Mouse (Mus musculus) embryonic facial prominence, embryonic 11.5 days (tissue): Measurements from ENCODE around the gene Olfr649. TPM values are rescaled to one million over a fixed set of nuclear protein-coding genes. Genes with fewer than 3 reads are reported as not detected.

Source experiments
- ATAC-seq: fragments of 200-750 bp; cut with Nextera tagmentation; replicated peaks from 2 replicates; pipeline ENCODE4 v1.8.0; 2017; ENCODE audit warnings: low read depth; ENCODE audit not compliant: insufficient number of reproducible peaks, low FRiP score, low TSS enrichment
- DNase-seq: peaks from one replicate; pipeline ENCODE4 v3.0.0-alpha.2; 2015; ENCODE audit warnings: low spot score
- H3K27ac ChIP-seq: fragments of 300-500 bp; sonication (generic); replicated peaks from 2 replicates; pipeline ENCODE4 v1.5.1; 2014; ENCODE audit warnings: mild to moderate bottlenecking, low read depth, low read length, control low read depth
- H3K27me3 ChIP-seq: fragments of 300-500 bp; sonication (generic); 2 replicates; pipeline ENCODE4 v1.6.1; 2014; ENCODE audit warnings: mild to moderate bottlenecking, low read length, moderate library complexity, mixed read lengths; ENCODE audit not compliant: control insufficient read depth, insufficient read depth
- H3K36me3 ChIP-seq: fragments of 300-500 bp; sonication (generic); replicated peaks from 2 replicates; pipeline ENCODE4 v1.6.1; 2014; ENCODE audit warnings: low read depth, mild to moderate bottlenecking, low read length, moderate library complexity, mixed read lengths; ENCODE audit not compliant: control insufficient read depth, insufficient read depth
- H3K4me1 ChIP-seq: fragments of 300-500 bp; sonication (generic); 2 replicates; pipeline ENCODE4 v1.6.1; 2014; ENCODE audit warnings: low read length, mixed read lengths; ENCODE audit not compliant: control insufficient read depth, insufficient read depth
- H3K4me2 ChIP-seq: fragments of 300-500 bp; sonication (generic); 2 replicates; pipeline ENCODE4 v1.6.1; 2014; ENCODE audit warnings: low read depth, mild to moderate bottlenecking, control low read depth, low read length, moderate library complexity
- H3K4me3 ChIP-seq: fragments of 300-500 bp; sonication (generic); 2 replicates; pipeline ENCODE4 v1.5.1; 2014; ENCODE audit warnings: low read depth, low read length, control low read depth
- H3K9ac ChIP-seq: fragments of 300-500 bp; sonication (generic); replicated peaks from 2 replicates; pipeline ENCODE4 v1.6.1; 2014; ENCODE audit warnings: mild to moderate bottlenecking, control low read depth, low read length
- H3K9me3 ChIP-seq: fragments of 300-500 bp; sonication (generic); replicated peaks from 2 replicates; pipeline ENCODE4 v1.6.1; 2016; ENCODE audit warnings: mild to moderate bottlenecking, low read length, inconsistent platforms, mixed read lengths; ENCODE audit not compliant: control insufficient read depth
- WGBS: fragments of 180-500 bp; shearing (Covaris S2); extraction: QIAGEN DNeasy Blood & Tissue Kit; methylation state at CpG from one replicate; pipeline ENCODE4 v1.1.7; 2014; 5-methylcytosine and 5-hydroxymethylcytosine counted together
- polyA plus RNA-seq: library from polyadenylated mRNA; unstranded; fragments of >200 nt; fragmentation: Nextera tagmentation; extraction: Ambion mirVana; gene quantifications from 2 replicates; pipeline ENCODE4 v1.2.1, GENCODE M21; 2014

The Olfr649 gene
- polyA plus RNA-seq, 1 experiment from 2014 or later: not detected

- H3K4me1 ChIP-seq: no peaks in the 10 kb centered on the region
- no peak overlapping the region for H3K4me2 ChIP-seq
- H3K9ac ChIP-seq: no peak overlapping the region
- no peak overlapping the region for H3K27ac ChIP-seq
- WGBS: 41% methylated on average over 1 of the region's 1 CpGs
- H3K27me3 ChIP-seq: no peaks in the 10 kb centered on the region
- H3K36me3 ChIP-seq: no peaks in the 10 kb centered on the region
- ATAC-seq: no peak
- H3K4me3 ChIP-seq: no peak overlapping the region
- DNase-seq: no peak
- no peaks in the 10 kb centered on the region for H3K9me3 ChIP-seq
These were observed 20.3 kb upstream of the Olfr649 start for GRCm38 (mm10) chr7:104216011-104216535.

- H3K4me1 ChIP-seq: no peaks in the 10 kb centered on the region
- H3K27ac ChIP-seq: no peak overlapping the region
- H3K4me3 ChIP-seq: no peak overlapping the region
- ATAC-seq: no peak
- H3K4me2 ChIP-seq: no peak overlapping the region
- no peaks in the 10 kb centered on the region for H3K9me3 ChIP-seq
- 92% methylated on average over 7 of the region's 7 CpGs for WGBS
- no peaks in the 10 kb centered on the region for H3K27me3 ChIP-seq
- no peaks in the 10 kb centered on the region for H3K36me3 ChIP-seq
- no peak for DNase-seq
- no peak overlapping the region for H3K9ac ChIP-seq
These were observed 10.4 kb upstream of the Olfr649 start for GRCm38 (mm10) chr7:104206197-104206596.

- H3K36me3 ChIP-seq: no peaks in the 10 kb centered on the region
- H3K4me3 ChIP-seq: no peak overlapping the region
- H3K4me1 ChIP-seq: no peaks in the 10 kb centered on the region
- no peaks in the 10 kb centered on the region for H3K27me3 ChIP-seq
- H3K9ac ChIP-seq: no peak overlapping the region
- H3K9me3 ChIP-seq: no peaks in the 10 kb centered on the region
- 8% methylated on average over 5 of the region's 5 CpGs for WGBS
- ATAC-seq (no peak), DNase-seq (peak; percentile 79)
- H3K27ac ChIP-seq: no peak overlapping the region
- H3K4me2 ChIP-seq: no peak overlapping the region
These were observed 4.0 kb upstream of the Olfr649 start for GRCm38 (mm10) chr7:104199822-104200221.

GRCm38 (mm10) chr7:104191275-104191674 lies 4.5 kb downstream of the Olfr649 start:
- DNase-seq (no peak), ATAC-seq (no peak)
- Histone ChIP-seq H3K36me3 (no peaks in the 10 kb centered on the region), H3K9me3 (no peaks in the 10 kb centered on the region), H3K27me3 (no peaks in the 10 kb centered on the region), H3K27ac (no peak overlapping the region), H3K4me2 (no peak overlapping the region), H3K4me1 (no peaks in the 10 kb centered on the region), H3K4me3 (no peak overlapping the region), H3K9ac (no peak overlapping the region)
- WGBS: 64% methylated on average over 9 of the region's 9 CpGs

- no peak within 1 kb of the TSS for H3K4me3 ChIP-seq
- H3K9ac ChIP-seq: no peak within 1 kb of the TSS
- ATAC-seq (no peak), DNase-seq (no peak)
- no peaks in the 10 kb centered on the region for H3K27me3 ChIP-seq
- WGBS: 95% methylated on average over 2 of the region's 2 CpGs
- H3K36me3 ChIP-seq: no peaks in the 10 kb centered on the region
- H3K4me2 ChIP-seq: no peak within 1 kb of the TSS
- H3K9me3 ChIP-seq: no peaks in the 10 kb centered on the region
- no peaks in the 10 kb centered on the region for H3K4me1 ChIP-seq
- no peak within 1 kb of the TSS for H3K27ac ChIP-seq
These were observed 12.5 kb downstream of the Olfr649 start, which contains the start of gene Olfr648 for GRCm38 (mm10) chr7:104183292-104183691. Olfr648 (minus strand) TSS chr7:104183392.

- Histone ChIP-seq H3K4me3 (no peak overlapping the region), H3K4me1 (no peaks in the 10 kb centered on the region), H3K27me3 (no peaks in the 10 kb centered on the region), H3K27ac (no peak overlapping the region), H3K36me3 (no peaks in the 10 kb centered on the region), H3K9me3 (no peaks in the 10 kb centered on the region), H3K4me2 (no peak overlapping the region), H3K9ac (no peak overlapping the region)
- 95% methylated on average over 1 of the region's 1 CpGs for WGBS
- no peak for DNase-seq
- no peak for ATAC-seq
These were observed 16.7 kb downstream of the Olfr649 start for GRCm38 (mm10) chr7:104179074-104179473.

- Histone ChIP-seq H3K4me1 (no peaks in the 10 kb centered on the region), H3K4me3 (no peak overlapping the region), H3K9me3 (no peaks in the 10 kb centered on the region), H3K36me3 (no peaks in the 10 kb centered on the region), H3K9ac (no peak overlapping the region), H3K27ac (no peak overlapping the region), H3K4me2 (no peak overlapping the region), H3K27me3 (no peaks in the 10 kb centered on the region)
- ATAC-seq (no peak), DNase-seq (no peak)
- 69% methylated on average over 5 of the region's 5 CpGs for WGBS
These were observed 17.2 kb downstream of the Olfr649 start for GRCm38 (mm10) chr7:104178422-104179054.

- H3K27ac ChIP-seq: no peak overlapping the region
- H3K36me3 ChIP-seq: no peaks in the 10 kb centered on the region
- no peak overlapping the region for H3K4me3 ChIP-seq
- H3K9me3 ChIP-seq: no peaks in the 10 kb centered on the region
- DNase-seq: no peak
- H3K4me2 ChIP-seq: no peak overlapping the region
- no peaks in the 10 kb centered on the region for H3K4me1 ChIP-seq
- H3K9ac ChIP-seq: no peak overlapping the region
- no peaks in the 10 kb centered on the region for H3K27me3 ChIP-seq
- 35% methylated on average over 1 of the region's 1 CpGs for WGBS
- no peak for ATAC-seq
These were observed 20.7 kb downstream of the Olfr649 start for GRCm38 (mm10) chr7:104175085-104175484.
